Mouse (Mus musculus) ES-Bruce4 (cell line): Measurements from ENCODE around the gene S1pr1.

Source experiments
- CTCF ChIP-seq: IDR thresholded peaks from one replicate; pipeline ENCODE4 v1.8.1; 2011; ENCODE audit warnings: low read depth, low read length
- EP300 ChIP-seq: IDR thresholded peaks from 2 replicates; pipeline ENCODE4 v1.6.1; 2011; ENCODE audit warnings: low read depth, low read length; ENCODE audit not compliant: insufficient read depth
- POLR2A ChIP-seq: IDR thresholded peaks from one replicate; pipeline ENCODE4 v1.8.1; 2011; ENCODE audit warnings: low read length; ENCODE audit not compliant: insufficient read depth

DNA sequence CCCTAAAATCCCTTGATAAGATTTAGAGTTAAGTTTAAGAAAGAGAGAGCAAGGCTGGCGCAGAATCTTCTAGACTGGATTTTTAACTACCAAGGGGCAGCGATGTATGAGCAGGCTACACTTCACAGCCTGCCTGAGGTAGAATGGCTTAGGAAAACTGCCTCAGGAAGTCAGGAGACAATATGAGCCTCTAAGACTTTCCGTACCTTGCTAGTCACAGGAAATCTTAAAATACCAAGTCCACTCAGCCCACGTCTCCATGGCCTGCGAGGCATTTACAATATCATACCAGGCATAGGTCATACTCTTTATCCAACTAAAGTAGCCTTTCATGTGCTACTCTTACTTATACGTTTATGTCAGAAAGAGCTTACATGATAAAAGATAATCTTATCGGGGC, 48.0 kb upstream of the S1pr1 start:
- no peak for TF ChIP-seq CTCF
- no peak for TF ChIP-seq POLR2A
- no peak for TF ChIP-seq EP300
